Mouse (Mus musculus) neural tube, embryonic 14.5 days (tissue): ENCODE data around the gene Casc1. TPM values are rescaled to one million over a fixed set of nuclear protein-coding genes. Genes with fewer than 3 reads are reported as not detected.

ENCODE experiments used
- ATAC-seq: fragments of 200-750 bp; cut with Nextera tagmentation; 2 replicates; pipeline ENCODE4 v1.8.0; 2017; ENCODE audit warnings: low read depth, mild to moderate bottlenecking, moderate TSS enrichment, moderate library complexity
- H3K27ac ChIP-seq: fragments of 300-500 bp; sonication (generic); 2 replicates; pipeline ENCODE4 v1.5.1; 2014; ENCODE audit warnings: low read depth, mild to moderate bottlenecking, control low read depth, low read length, moderate library complexity, mixed read lengths
- H3K27me3 ChIP-seq: fragments of 300-500 bp; sonication (generic); 2 replicates; pipeline ENCODE4 v1.6.1; 2014; ENCODE audit warnings: low read length; ENCODE audit not compliant: control insufficient read depth, insufficient read depth
- H3K36me3 ChIP-seq: fragments of 300-500 bp; sonication (generic); 2 replicates; pipeline ENCODE4 v1.6.1; 2014; ENCODE audit warnings: low read length, mixed read lengths; ENCODE audit not compliant: control insufficient read depth, insufficient read depth
- H3K4me1 ChIP-seq: fragments of 300-500 bp; sonication (generic); 2 replicates; pipeline ENCODE4 v1.6.1; 2014; ENCODE audit warnings: low read length; ENCODE audit not compliant: control insufficient read depth, insufficient read depth
- H3K4me2 ChIP-seq: fragments of 300-500 bp; sonication (generic); 2 replicates; pipeline ENCODE4 v1.6.1; 2014; ENCODE audit warnings: mild to moderate bottlenecking, low read depth, low read length, control low read depth
- H3K4me3 ChIP-seq: fragments of 300-500 bp; sonication (generic); 2 replicates; pipeline ENCODE4 v1.5.1; 2014; ENCODE audit warnings: low read depth, low read length, control low read depth, mixed read lengths
- H3K9ac ChIP-seq: fragments of 300-500 bp; sonication (generic); replicated peaks from 2 replicates; pipeline ENCODE4 v1.6.1; 2014; ENCODE audit warnings: low read depth, mild to moderate bottlenecking, control low read depth, low read length, mixed read lengths
- H3K9me3 ChIP-seq: fragments of 300-500 bp; sonication (generic); 2 replicates; pipeline ENCODE4 v1.6.1; 2016; ENCODE audit warnings: low read length; ENCODE audit not compliant: control insufficient read depth
- WGBS: fragments of 180-500 bp; shearing (Covaris S2); extraction: QIAGEN DNeasy Blood & Tissue Kit; methylation state at CpG from one replicate; pipeline ENCODE4 v1.1.7; 2014; 5-methylcytosine and 5-hydroxymethylcytosine counted together
- polyA plus RNA-seq: library from polyadenylated mRNA; unstranded; fragments of >200 nt; fragmentation: Nextera tagmentation; extraction: Ambion mirVana; gene quantifications from 2 replicates; pipeline ENCODE4 v1.2.1, GENCODE M21; 2014

Casc1 gene
- polyA plus RNA-seq, 1 experiment from 2014 or later = 1.4 TPM

DNA sequence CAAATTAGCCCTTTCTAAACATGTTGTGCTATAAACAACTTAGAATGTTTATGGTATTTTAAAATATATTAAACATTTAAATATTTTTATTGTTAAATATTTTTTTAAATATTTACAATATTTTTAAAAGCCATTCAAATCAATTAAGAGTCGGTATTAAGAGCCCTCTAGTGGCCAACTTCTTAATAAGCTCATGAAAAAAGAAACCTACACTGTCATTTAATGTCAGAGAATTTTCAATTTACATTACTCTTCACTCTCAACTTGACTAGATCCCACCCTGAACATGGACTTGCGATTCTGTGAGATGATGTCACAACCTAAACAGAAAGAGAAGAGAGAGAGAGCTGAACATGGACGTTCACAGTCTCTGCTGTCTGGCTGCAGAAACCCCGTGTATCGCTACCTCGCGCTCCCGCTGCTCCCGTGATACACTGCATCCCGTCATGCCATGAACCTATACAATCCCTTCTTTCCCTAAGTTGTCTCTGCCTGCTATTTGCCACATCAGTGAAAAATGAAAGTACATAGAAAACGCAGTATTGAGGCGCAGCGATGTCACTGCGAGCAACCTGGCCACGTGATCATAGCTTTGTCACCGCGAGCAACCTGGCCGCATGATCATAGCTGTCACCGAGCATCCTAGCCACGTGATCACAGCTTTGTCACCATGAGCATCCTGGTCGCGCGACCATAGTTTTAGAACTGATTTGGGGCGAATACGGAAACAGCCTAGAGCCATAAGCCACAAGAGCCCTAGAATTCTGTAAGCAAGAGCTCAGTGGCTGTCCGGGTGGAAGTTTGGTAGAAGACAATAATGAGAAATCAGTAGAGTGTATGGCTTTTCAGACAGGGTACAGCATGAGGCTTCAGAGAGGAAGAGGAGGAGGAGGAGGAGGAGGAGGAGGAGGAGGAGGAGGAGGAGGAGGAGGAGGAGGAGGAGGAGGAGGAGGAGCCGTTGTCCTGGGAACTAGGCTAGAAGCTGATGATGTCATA is 23.4 kb downstream of the Casc1 start:
- Histone ChIP-seq H3K9me3 (no peaks in the 10 kb centered on the region), H3K9ac (peak overlapping the region; percentile 32; the same call in 1 of the 2 replicates), H3K27me3 (no peaks in the 10 kb centered on the region), H3K4me2 (peak overlapping the region; percentile 41), H3K4me1 (no peaks in the 10 kb centered on the region), H3K4me3 (peak overlapping the region; percentile 26), H3K36me3 (no peaks in the 10 kb centered on the region), H3K27ac (peak overlapping the region; percentile 66; the same call in 1 of the 2 replicates)
- peak; percentile 86 for ATAC-seq
- WGBS = 58% methylated on average over 27 of the region's 27 CpGs

DNA sequence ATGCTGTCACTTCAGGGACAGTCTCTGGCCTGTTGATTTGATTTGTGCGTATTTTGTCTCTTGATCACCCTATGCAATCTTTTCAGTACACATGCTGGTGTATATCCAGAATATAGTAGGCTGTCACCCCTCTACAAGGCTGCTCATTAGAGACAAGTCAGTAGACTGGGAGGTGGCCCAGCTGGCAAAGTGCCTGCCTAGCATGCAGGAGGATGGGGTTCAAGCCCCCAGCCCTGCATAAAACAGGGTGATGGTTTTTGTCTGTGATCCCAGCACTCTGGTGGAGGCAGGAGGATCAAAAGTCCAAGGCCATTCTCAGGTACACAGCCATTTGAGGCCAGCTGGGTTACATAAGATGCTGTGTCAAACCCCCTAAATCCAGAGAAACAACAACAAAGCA is 24.7 kb downstream of the Casc1 start:
- Histone ChIP-seq H3K9me3 (no peaks in the 10 kb centered on the region), H3K4me1 (no peaks in the 10 kb centered on the region), H3K4me3 (no peak overlapping the region), H3K36me3 (no peaks in the 10 kb centered on the region), H3K4me2 (no peak overlapping the region), H3K9ac (no peak overlapping the region), H3K27ac (no peak overlapping the region), H3K27me3 (no peaks in the 10 kb centered on the region)
- no peak for ATAC-seq
- 90% methylated on average over 1 of the region's 1 CpGs for WGBS

DNA sequence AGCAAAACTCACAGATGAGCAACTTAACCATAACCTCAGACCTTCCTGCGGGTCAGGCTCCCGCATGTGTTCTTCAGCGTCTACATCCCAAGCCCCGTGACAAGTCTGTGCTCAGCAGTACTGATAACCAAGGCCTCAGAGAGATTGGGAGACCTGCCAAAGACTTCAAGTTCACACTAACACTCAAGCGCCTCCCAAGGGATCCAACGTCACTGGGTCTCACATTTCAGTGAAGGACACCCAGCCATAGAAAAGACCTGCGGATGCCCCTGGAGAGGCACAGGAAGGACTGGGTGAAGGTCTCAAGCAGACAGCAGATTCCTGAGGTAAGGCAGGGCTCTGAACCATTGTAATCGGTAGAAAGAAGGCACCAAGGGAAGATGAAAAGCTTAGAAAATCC is 28.8 kb downstream of the Casc1 start:
- no peaks in the 10 kb centered on the region for H3K36me3 ChIP-seq
- WGBS = 84% methylated on average over 8 of the region's 8 CpGs
- no peaks in the 10 kb centered on the region for H3K4me1 ChIP-seq
- no peaks in the 10 kb centered on the region for H3K27me3 ChIP-seq
- no peak overlapping the region for H3K9ac ChIP-seq
- H3K4me3 ChIP-seq = no peak overlapping the region
- H3K27ac ChIP-seq = no peak overlapping the region
- no peak overlapping the region for H3K4me2 ChIP-seq
- H3K9me3 ChIP-seq = no peaks in the 10 kb centered on the region
- no peak for ATAC-seq

DNA sequence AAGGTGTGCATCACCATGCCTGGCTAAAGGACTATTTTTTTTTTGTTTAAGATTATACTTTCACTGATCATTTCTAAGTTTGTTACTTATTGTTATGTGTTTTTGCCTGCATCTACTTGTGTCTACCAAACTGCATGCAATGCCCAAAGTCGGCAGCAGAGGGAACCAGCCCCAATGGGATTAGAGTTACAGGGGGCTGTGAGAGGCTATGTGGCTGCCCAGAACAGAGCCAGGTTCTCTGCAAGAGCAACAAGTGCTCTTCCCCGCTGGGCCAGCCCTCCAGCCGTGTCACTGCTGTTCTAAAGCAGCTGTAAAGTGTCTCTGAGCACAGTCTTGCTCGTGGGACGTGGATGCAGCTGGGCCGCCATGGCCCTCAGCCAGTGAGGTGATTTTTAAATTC is 31.1 kb downstream of the Casc1 start:
- no peak for ATAC-seq
- H3K4me3 ChIP-seq = no peak overlapping the region
- H3K9ac ChIP-seq = no peak overlapping the region
- H3K27ac ChIP-seq = no peak overlapping the region
- H3K36me3 ChIP-seq = no peaks in the 10 kb centered on the region
- H3K27me3 ChIP-seq = no peaks in the 10 kb centered on the region
- H3K4me2 ChIP-seq = no peak overlapping the region
- 18% methylated on average over 6 of the region's 6 CpGs for WGBS
- no peaks in the 10 kb centered on the region for H3K9me3 ChIP-seq
- no peaks in the 10 kb centered on the region for H3K4me1 ChIP-seq

DNA sequence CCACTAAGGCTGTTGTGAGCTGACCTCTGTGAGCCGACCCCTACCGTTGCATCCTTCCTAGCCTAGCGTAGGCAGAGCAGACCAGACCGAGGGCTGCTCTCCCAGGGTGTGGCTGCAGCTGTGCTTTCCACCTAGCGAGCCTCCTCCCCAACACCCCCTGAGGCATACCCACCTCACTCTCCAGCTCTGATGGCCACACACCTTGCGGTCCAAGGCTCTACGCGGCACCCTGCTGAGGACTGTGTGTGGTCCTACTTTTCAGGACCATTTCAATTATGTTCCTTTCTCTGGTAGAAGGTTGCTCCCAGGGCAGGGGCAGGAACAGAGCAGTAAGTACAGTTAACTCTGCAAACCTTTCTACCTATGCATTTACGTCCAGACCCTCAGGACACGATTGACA is 34.3 kb downstream of the Casc1 start:
- Histone ChIP-seq H3K9ac (no peak overlapping the region), H3K4me1 (0 out of 2 replicates have a peak, but pooled peaks cover 6% of the 10 kb centered on the region), H3K36me3 (no peaks in the 10 kb centered on the region), H3K9me3 (no peaks in the 10 kb centered on the region), H3K27ac (no peak overlapping the region), H3K4me2 (no peak overlapping the region), H3K4me3 (no peak overlapping the region), H3K27me3 (no peaks in the 10 kb centered on the region)
- no peak for ATAC-seq
- 45% methylated on average over 10 of the region's 10 CpGs for WGBS

DNA sequence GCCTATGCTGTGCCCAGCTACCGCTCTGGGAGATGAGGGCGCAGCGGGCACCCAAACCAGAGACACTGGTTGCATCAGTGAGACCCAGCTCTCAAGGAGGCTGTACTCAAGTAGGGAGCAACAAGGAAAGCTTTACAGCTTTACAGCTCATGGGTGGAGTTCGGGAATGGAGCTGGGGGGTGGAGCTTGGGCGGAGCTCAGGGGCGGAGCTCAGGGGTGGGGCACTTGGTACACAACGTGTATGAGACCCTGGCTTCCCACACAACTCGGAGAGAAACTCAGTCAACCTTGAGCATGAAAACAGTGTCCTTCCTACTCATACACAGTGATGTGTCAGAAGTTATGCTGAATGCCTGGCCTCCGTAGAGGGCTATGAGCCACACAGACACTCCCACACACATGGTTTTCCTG is 35.2 kb downstream of the Casc1 start:
- Histone ChIP-seq H3K27me3 (no peaks in the 10 kb centered on the region), H3K4me2 (no peak overlapping the region), H3K9me3 (no peaks in the 10 kb centered on the region), H3K9ac (no peak overlapping the region), H3K27ac (no peak overlapping the region), H3K4me1 (0 out of 2 replicates have a peak, but pooled peaks cover 6% of the 10 kb centered on the region), H3K4me3 (no peak overlapping the region), H3K36me3 (no peaks in the 10 kb centered on the region)
- no peak for ATAC-seq
- WGBS = 24% methylated on average over 9 of the region's 9 CpGs

DNA sequence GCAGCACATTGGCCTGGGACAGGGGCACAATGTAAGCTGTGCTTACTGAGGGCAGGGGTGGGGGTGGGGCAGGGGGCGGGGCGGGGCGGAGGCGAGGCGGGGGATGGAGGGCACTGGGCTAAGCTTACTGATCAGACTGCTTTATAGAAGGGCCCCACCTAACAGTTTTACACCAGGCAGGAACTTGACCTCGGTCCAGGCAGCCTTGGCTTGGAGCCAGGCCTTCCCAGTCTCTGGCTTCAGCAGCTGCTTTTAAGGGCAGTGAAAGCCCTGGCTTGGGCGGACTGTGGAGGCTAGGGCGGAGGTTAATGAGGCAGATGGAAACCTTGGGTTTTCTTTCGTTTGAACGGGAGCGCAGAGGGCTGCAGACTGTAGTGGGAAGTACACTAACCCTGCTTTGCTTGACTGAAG is 37.0 kb downstream of the Casc1 start:
- Histone ChIP-seq H3K36me3 (no peaks in the 10 kb centered on the region), H3K9ac (no peak overlapping the region), H3K27me3 (no peaks in the 10 kb centered on the region), H3K9me3 (no peaks in the 10 kb centered on the region), H3K27ac (no peak overlapping the region), H3K4me1 (0 out of 2 replicates have a peak, but pooled peaks cover 6% of the 10 kb centered on the region), H3K4me3 (no peak overlapping the region), H3K4me2 (peak overlapping the region; percentile 6; the same call in 1 of the 2 replicates)
- 1% methylated on average over 11 of the region's 11 CpGs for WGBS
- ATAC-seq = peak; percentile 76; the same call in 1 of the 2 replicates

DNA sequence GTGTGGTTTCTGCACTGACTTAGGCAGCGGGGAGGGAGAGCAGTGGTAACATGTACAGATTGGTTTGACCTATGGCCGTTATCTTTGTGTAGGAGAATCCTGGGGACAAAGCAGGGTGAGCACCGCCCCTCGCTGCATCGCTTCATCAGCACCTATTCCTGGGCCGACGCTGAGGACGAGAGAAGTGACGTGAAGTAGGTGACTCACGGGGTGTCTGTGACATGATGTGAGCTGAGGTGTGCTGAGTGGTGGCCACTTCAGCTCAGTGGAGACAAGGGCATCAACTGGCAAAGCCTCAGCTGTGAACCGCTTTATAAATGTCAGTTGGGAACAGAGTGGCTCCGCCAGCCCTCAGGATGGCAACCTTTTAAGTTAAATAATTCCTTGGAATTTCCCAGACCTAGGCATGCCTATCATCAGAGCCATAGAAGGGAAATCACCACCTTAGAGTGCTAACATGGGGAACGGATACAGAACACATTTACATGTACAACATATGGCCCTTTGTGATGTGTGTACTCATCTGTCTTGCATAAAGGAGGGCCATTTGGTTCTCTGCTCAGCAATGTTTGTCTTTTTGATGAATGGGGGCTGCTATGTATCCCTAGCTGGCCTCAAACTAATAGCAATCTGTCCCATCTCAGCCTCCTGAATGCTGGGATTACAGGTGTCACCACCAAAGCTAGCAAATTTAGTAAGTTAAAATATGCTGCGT is 38.8 kb downstream of the Casc1 start:
- WGBS = 79% methylated on average over 14 of the region's 14 CpGs
- ATAC-seq = no peak

DNA sequence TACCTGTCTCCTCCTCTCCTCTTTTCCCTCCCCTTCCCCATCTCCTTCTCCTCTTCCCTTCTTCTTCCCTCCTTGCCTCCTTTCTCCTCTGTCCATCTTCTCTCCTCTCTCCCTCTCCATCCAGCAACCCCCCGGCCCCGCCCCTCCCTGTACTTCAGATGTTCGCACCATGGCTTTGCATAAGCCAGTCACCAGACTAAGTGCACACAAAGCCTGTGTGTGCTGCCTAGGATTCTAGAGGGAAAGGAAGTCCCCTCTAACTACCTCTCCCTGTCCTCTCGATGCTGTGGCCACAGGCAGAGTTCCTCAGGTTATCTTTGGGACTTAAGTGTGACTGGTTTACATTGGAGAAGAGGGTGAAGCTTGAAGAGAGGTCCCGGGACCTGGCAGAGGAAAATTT is 50.2 kb downstream of the Casc1 start:
- Histone ChIP-seq H3K27me3 (no peaks in the 10 kb centered on the region), H3K4me2 (no peak overlapping the region), H3K9ac (no peak overlapping the region), H3K36me3 (no peaks in the 10 kb centered on the region), H3K9me3 (no peaks in the 10 kb centered on the region), H3K4me1 (no peaks in the 10 kb centered on the region), H3K4me3 (no peak overlapping the region), H3K27ac (no peak overlapping the region)
- ATAC-seq = no peak
- WGBS = 78% methylated on average over 5 of the region's 5 CpGs

More for the DNA sequence above, 38.8 kb downstream of the Casc1 start:
- Histone ChIP-seq H3K4me1 (0 out of 2 replicates have a peak, but pooled peaks cover 6% of the 10 kb centered on the region), H3K9me3 (no peaks in the 10 kb centered on the region), H3K9ac (no peak overlapping the region), H3K4me3 (no peak overlapping the region), H3K36me3 (no peaks in the 10 kb centered on the region), H3K27me3 (no peaks in the 10 kb centered on the region), H3K27ac (no peak overlapping the region), H3K4me2 (no peak overlapping the region)
